Mouse (Mus musculus): ENCODE data around the gene Pfas.
"Not testable (repeated sequence)": the region's sequence is repeated elsewhere in the genome, so short reads cannot be mapped to it uniquely, and the experiment has no call there.

The Pfas gene

GRCm38 (mm10) chr11:68970232-68970631 lies 38.0 kb downstream of the Pfas start:
- no peak for DNase-seq (ENCODE audit: low read depth, low spot score)

GRCm38 (mm10) chr11:68968752-68969151 lies 39.5 kb downstream of the Pfas start:
- no peak for DNase-seq (ENCODE audit: low read depth, low spot score)

GRCm38 (mm10) chr11:68967337-68968282 lies 40.6 kb downstream of the Pfas start, which contains the start of gene Slc25a35:
Gene Slc25a35, plus strand, starts transcription at chr11:68968131.
- peak; percentile 88 for DNase-seq (ENCODE audit: low read depth, low spot score)

- no peak for DNase-seq (ENCODE audit: low read depth, low spot score)
Measured at GRCm38 (mm10) chr11:68966554-68966953, 41.7 kb downstream of the Pfas start.

GRCm38 (mm10) chr11:68965845-68966244 lies 42.4 kb downstream of the Pfas start:
- DNase-seq (ENCODE audit: low read depth, low spot score) = peak; percentile 55

GRCm38 (mm10) chr11:68965050-68965449 lies 43.2 kb downstream of the Pfas start:
- DNase-seq (ENCODE audit: low read depth, low spot score) = no peak

- DNase-seq (ENCODE audit: low read depth, low spot score) = no peak
Measured at GRCm38 (mm10) chr11:68963405-68963804, 44.9 kb downstream of the Pfas start.

- not testable (repeated sequence) for DNase-seq (ENCODE audit: low read depth, low spot score)
Measured at GRCm38 (mm10) chr11:68962159-68962558, 46.1 kb downstream of the Pfas start.

GRCm38 (mm10) chr11:68961596-68961995 lies 46.7 kb downstream of the Pfas start:
- DNase-seq (ENCODE audit: low read depth, low spot score) = no peak

- no peak for DNase-seq (ENCODE audit: low read depth, low spot score)
Measured at GRCm38 (mm10) chr11:68957971-68958370, 50.3 kb downstream of the Pfas start.

GRCm38 (mm10) chr11:68957308-68957707 lies 51.0 kb downstream of the Pfas start, which contains the start of gene Arhgef15:
Gene Arhgef15, minus strand, starts transcription at chr11:68957480.
- no peak for DNase-seq (ENCODE audit: low read depth, low spot score)

GRCm38 (mm10) chr11:68956697-68957096 lies 51.6 kb downstream of the Pfas start:
- DNase-seq (ENCODE audit: low read depth, low spot score) = no peak

GRCm38 (mm10) chr11:68956107-68956506 lies 52.2 kb downstream of the Pfas start:
- no peak for DNase-seq (ENCODE audit: low read depth, low spot score)

GRCm38 (mm10) chr11:68955473-68955872 lies 52.8 kb downstream of the Pfas start:
- no peak for DNase-seq (ENCODE audit: low read depth, low spot score)

- DNase-seq (ENCODE audit: low read depth, low spot score) = no peak
Measured at GRCm38 (mm10) chr11:68954408-68954807, 53.9 kb downstream of the Pfas start.

- DNase-seq (ENCODE audit: low read depth, low spot score) = no peak
Measured at GRCm38 (mm10) chr11:68953903-68954302, 54.4 kb downstream of the Pfas start.

- DNase-seq (ENCODE audit: low read depth, low spot score) = peak; percentile 58
Measured at GRCm38 (mm10) chr11:68947542-68947993, 60.7 kb downstream of the Pfas start.

- DNase-seq (ENCODE audit: low read depth, low spot score) = no peak
Measured at GRCm38 (mm10) chr11:68946806-68947440, 61.3 kb downstream of the Pfas start.

GRCm38 (mm10) chr11:68946001-68946400 lies 62.3 kb downstream of the Pfas start:
- DNase-seq (ENCODE audit: low read depth, low spot score) = no peak

- no peak for DNase-seq (ENCODE audit: low read depth, low spot score)
Measured at GRCm38 (mm10) chr11:68945245-68945644, 63.0 kb downstream of the Pfas start.

- DNase-seq (ENCODE audit: low read depth, low spot score) = no peak
Measured at GRCm38 (mm10) chr11:68942731-68943130, 65.5 kb downstream of the Pfas start.

GRCm38 (mm10) chr11:68940516-68940915 lies 67.7 kb downstream of the Pfas start:
- no peak for DNase-seq (ENCODE audit: low read depth, low spot score)
